Mouse (Mus musculus): ENCODE measurements around the gene Rasal3.

GRCm38 (mm10) chr17:32402779-32403157, 615 bp downstream of the Rasal3 start:
- TF ChIP-seq EP300 (IDR thresholded peaks at IDR 0.05; ENCODE audit: insufficient read depth, low read depth, low read length) (no peak), POLR2A (IDR thresholded peaks at IDR 0.05; ENCODE audit: insufficient read depth, low read length) (no peak), CTCF (IDR thresholded peaks at IDR 0.05; ENCODE audit: low read depth, low read length) (no peak)
